Mouse (Mus musculus): ENCODE measurements around the gene Gm20683. TPM values are rescaled to one million over a fixed set of nuclear protein-coding genes. Genes with fewer than 3 reads are reported as not detected.

Gm20683 gene
- polyA plus RNA-seq, 1 experiment, result 42.9 TPM

DNA sequence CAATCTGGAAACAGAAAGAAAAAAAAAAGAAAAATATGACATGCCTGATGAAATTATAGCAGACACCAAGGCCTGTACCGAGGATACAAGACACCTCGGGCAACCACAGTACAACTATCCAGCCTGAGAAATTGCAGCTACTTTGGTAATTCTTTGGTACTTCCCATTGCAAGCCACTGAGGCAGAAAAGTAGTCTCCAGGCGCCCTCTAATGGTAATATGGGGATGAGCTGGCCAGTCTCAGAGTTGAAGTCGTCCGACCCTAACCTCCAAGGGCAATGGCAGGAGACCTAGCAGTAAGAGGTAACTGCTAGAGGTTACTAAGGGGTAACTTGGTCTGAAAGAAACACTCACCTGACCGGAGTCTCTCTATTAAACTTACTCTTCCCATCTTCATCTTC lies 40.5 kb downstream of the Gm20683 start:
- Histone ChIP-seq H3K4me3 (replicated peaks; ENCODE audit: insufficient read depth, low read depth, low read length) (no peak overlapping the region), H3K27ac (ENCODE audit: insufficient read depth, low read length) (no peak overlapping the region), H3K4me1 (ENCODE audit: control insufficient read depth, insufficient read depth, low read length) (no peaks in the 10 kb centered on the region), H3K27me3 (ENCODE audit: control insufficient read depth, insufficient read depth, low read length) (no peaks in the 10 kb centered on the region)
- no peak for TF ChIP-seq POLR2A (IDR thresholded peaks at IDR 0.05; ENCODE audit: borderline replicate concordance, insufficient read depth, low read length)
- TF ChIP-seq CTCF (IDR thresholded peaks at IDR 0.05; ENCODE audit: borderline replicate concordance, insufficient read depth, low read depth, low read length), result peak; percentile 82
- DNase-seq, result peak; percentile 72 to 77
- 5% methylated on average over 6 of the region's 6 CpGs for WGBS

DNA sequence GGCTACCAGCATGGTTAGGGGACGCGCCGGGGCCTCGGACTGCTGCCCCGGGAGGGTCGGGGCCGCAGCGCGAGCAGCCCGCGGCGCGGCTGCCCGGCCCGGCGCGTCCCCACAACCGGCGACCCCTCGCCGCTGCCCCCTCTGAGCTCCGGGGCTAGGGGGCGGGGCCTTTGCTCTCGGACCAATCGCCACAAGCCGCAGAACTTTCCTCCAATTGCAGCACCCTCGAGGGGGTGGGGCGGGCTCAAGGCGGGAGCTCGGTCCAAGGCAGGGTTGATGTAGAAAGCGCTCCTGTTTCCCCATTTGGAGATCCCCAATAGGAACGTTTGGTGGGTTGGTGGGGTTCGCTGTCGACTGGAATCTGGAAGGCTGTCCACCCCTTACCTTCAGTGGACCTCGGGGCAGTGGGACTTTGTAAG lies 44.6 kb downstream of the Gm20683 start, which contains the start of gene Metrn:
Gene Metrn (minus strand): TSS at position 186 of the 419 bp plus-strand sequence.
- Histone ChIP-seq H3K27me3 (ENCODE audit: control insufficient read depth, insufficient read depth, low read length) (no peaks in the 10 kb centered on the region), H3K27ac (ENCODE audit: insufficient read depth, low read length) (peak within 1 kb of the TSS; percentile 9; the same call in 1 of the 2 replicates), H3K4me1 (ENCODE audit: control insufficient read depth, insufficient read depth, low read length) (peaks cover 8% of the 10 kb centered on the region), H3K4me3 (replicated peaks; ENCODE audit: insufficient read depth, low read depth, low read length) (peak within 1 kb of the TSS; percentile 42)
- no peak for TF ChIP-seq POLR2A (IDR thresholded peaks at IDR 0.05; ENCODE audit: borderline replicate concordance, insufficient read depth, low read length)
- TF ChIP-seq CTCF (IDR thresholded peaks at IDR 0.05; ENCODE audit: borderline replicate concordance, insufficient read depth, low read depth, low read length), result no peak
- under 1% methylated on average over 35 of the region's 35 CpGs for WGBS
- DNase-seq, result peak in 1 of 2 experiments; percentile 70

DNA sequence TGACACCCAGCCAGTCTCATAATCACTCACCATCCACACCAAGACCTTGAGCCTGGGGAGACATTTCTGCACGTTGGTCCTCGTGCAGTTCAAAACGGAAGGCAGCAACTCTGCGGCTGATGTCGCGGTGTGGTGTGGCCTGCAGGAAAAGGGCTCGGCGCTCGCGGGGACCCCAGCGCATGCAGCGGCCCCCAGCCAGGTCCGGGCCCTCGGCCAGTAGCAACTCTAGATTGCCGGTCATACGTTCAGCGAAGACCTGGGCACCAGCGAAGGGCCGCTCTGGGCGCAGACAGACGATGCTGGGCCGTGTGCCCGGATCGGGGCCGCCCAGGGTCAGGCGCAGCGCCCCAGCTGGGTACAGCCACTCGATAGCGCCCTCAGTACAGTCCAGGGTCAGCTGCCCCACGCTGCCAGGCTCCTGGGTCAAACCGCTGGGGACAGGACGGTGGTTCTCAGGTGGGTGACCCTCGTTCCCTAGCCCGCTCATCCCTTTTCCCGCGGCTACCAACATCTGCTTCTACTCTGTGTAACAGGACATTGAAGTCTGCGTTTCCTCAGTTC lies 45.3 kb downstream of the Gm20683 start:
- Histone ChIP-seq H3K4me3 (replicated peaks; ENCODE audit: insufficient read depth, low read depth, low read length) (peak overlapping the region; percentile 42), H3K4me1 (ENCODE audit: control insufficient read depth, insufficient read depth, low read length) (peaks cover 8% of the 10 kb centered on the region), H3K27me3 (ENCODE audit: control insufficient read depth, insufficient read depth, low read length) (no peaks in the 10 kb centered on the region), H3K27ac (ENCODE audit: insufficient read depth, low read length) (peak overlapping the region; percentile 9; the same call in 1 of the 2 replicates)
- no peak for DNase-seq
- WGBS, result 5% methylated on average over 37 of the region's 37 CpGs
- no peak for TF ChIP-seq CTCF (IDR thresholded peaks at IDR 0.05; ENCODE audit: borderline replicate concordance, insufficient read depth, low read depth, low read length)
- TF ChIP-seq POLR2A (IDR thresholded peaks at IDR 0.05; ENCODE audit: borderline replicate concordance, insufficient read depth, low read length), result no peak

DNA sequence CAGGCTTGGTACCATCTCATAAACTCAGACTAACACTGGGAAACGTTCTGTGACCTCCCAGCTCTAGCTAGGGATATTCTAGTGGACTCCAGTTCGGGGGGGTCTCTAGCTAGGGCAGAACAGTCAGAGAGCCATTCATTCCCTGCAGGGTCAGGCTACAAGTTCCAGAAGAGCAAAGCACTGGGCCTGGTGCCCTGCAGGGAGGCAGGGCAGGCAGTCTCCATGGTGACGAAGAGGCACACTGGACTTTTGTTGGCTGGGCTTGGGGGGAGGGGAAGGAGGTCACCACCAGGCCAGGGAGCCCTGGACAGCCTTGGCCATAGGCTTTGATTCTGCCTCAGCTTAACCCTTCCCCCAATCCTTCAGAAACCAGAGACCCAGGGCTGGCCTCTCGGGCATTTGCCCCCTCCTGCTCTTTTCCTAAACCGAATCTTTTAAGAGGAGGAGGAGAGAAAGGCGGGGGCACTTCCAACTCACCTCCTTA lies 45.9 kb downstream of the Gm20683 start, which contains the start of gene AC134908.4:
Gene AC134908.4 (minus strand): TSS at position 51 of the 484 bp plus-strand sequence.
- H3K27me3 ChIP-seq (ENCODE audit: control insufficient read depth, insufficient read depth, low read length), result no peaks in the 10 kb centered on the region
- peaks cover 8% of the 10 kb centered on the region for H3K4me1 ChIP-seq (ENCODE audit: control insufficient read depth, insufficient read depth, low read length)
- peak within 1 kb of the TSS; percentile 56; the same call in 1 of the 2 replicates for H3K27ac ChIP-seq (ENCODE audit: insufficient read depth, low read length)
- peak within 1 kb of the TSS; percentile 42 for H3K4me3 ChIP-seq (replicated peaks; ENCODE audit: insufficient read depth, low read depth, low read length)
- TF ChIP-seq CTCF (IDR thresholded peaks at IDR 0.05; ENCODE audit: borderline replicate concordance, insufficient read depth, low read depth, low read length) (no peak), POLR2A (IDR thresholded peaks at IDR 0.05; ENCODE audit: borderline replicate concordance, insufficient read depth, low read length) (no peak)
- peak in 1 of 2 experiments; percentile 68 for DNase-seq
- WGBS, result 38% methylated on average over 6 of the region's 6 CpGs

DNA sequence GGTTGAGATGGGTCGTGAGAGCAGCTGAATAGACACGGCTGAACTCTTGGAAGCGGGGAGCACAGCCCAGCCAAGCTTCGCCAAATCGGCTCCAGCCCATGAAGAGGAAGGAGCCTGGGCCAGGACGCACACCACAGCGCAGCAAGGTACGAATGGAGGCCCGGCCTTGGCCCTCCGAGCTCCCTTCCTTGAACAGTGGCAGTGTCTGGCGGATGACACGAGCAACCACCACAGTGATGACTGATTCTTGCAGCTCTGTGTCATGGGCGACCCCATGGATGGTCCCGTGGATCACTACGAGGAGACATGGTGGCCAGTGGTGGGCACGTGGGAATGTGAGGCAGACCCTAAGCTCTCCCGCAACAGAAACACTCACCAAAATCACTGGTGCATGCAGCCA lies 46.6 kb downstream of the Gm20683 start:
- TF ChIP-seq CTCF (IDR thresholded peaks at IDR 0.05; ENCODE audit: borderline replicate concordance, insufficient read depth, low read depth, low read length), result no peak
- TF ChIP-seq POLR2A (IDR thresholded peaks at IDR 0.05; ENCODE audit: borderline replicate concordance, insufficient read depth, low read length), result no peak
- Histone ChIP-seq H3K4me1 (ENCODE audit: control insufficient read depth, insufficient read depth, low read length) (peaks cover 8% of the 10 kb centered on the region), H3K27me3 (ENCODE audit: control insufficient read depth, insufficient read depth, low read length) (no peaks in the 10 kb centered on the region), H3K4me3 (replicated peaks; ENCODE audit: insufficient read depth, low read depth, low read length) (no peak overlapping the region), H3K27ac (ENCODE audit: insufficient read depth, low read length) (peak overlapping the region; percentile 56; the same call in 1 of the 2 replicates)
- no peak for DNase-seq
- WGBS, result 45% methylated on average over 17 of the region's 17 CpGs

DNA sequence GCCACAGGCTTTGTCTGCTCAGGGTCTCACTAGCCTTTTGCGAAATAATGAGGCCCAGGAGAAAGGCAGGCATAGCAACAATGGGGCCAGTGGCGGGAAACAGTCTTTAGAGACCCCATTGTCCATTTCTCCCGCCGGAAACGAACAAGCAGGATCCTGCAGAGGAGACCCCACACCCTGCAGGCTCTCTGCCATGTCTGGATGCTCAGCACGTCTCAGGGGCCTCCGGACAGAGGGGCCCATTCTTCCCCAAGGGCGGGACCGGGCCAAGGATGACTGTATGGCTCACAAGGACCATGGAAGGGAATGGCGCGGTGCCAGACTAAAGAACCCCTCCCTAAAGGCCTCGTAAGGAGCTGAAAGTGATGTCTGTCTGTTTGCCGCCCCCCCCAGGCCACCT lies 47.4 kb downstream of the Gm20683 start:
- Histone ChIP-seq H3K4me1 (ENCODE audit: control insufficient read depth, insufficient read depth, low read length) (peaks cover 8% of the 10 kb centered on the region), H3K27ac (ENCODE audit: insufficient read depth, low read length) (no peak overlapping the region), H3K27me3 (ENCODE audit: control insufficient read depth, insufficient read depth, low read length) (no peaks in the 10 kb centered on the region), H3K4me3 (replicated peaks; ENCODE audit: insufficient read depth, low read depth, low read length) (no peak overlapping the region)
- TF ChIP-seq POLR2A (IDR thresholded peaks at IDR 0.05; ENCODE audit: borderline replicate concordance, insufficient read depth, low read length) (no peak), CTCF (IDR thresholded peaks at IDR 0.05; ENCODE audit: borderline replicate concordance, insufficient read depth, low read depth, low read length) (no peak)
- peak in 1 of 2 experiments; percentile 27 for DNase-seq
- WGBS, result 20% methylated on average over 13 of the region's 13 CpGs

DNA sequence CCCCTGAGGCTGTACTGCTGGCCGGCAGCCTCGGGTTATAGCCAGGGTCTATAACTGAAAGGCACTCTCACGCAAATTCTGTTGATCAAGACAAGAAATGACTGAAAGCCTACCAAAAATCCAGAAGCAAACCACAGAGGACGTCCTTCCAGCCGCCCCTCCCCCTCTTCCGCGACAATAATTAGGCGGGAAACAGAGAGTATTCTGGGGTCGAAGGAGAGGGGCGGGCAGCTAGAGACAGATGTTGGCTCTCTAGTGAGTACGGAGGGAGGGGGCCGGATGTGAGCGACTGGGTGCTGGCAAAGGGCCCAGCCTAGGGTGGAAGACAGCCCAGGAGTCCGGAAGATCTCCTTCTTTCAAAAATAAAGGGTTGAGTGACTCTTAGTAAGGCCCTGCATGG lies 48.9 kb downstream of the Gm20683 start, which contains the start of gene Fam173a:
Gene Fam173a (minus strand): TSS at position 287 of the 400 bp plus-strand sequence.
- peak within 1 kb of the TSS; percentile 91 for H3K4me3 ChIP-seq (replicated peaks; ENCODE audit: insufficient read depth, low read depth, low read length)
- H3K4me1 ChIP-seq (ENCODE audit: control insufficient read depth, insufficient read depth, low read length), result peaks cover 8% of the 10 kb centered on the region
- TF ChIP-seq CTCF (IDR thresholded peaks at IDR 0.05; ENCODE audit: borderline replicate concordance, insufficient read depth, low read depth, low read length), result no peak
- no peak for TF ChIP-seq POLR2A (IDR thresholded peaks at IDR 0.05; ENCODE audit: borderline replicate concordance, insufficient read depth, low read length)
- H3K27me3 ChIP-seq (ENCODE audit: control insufficient read depth, insufficient read depth, low read length), result no peaks in the 10 kb centered on the region
- H3K27ac ChIP-seq (ENCODE audit: insufficient read depth, low read length), result peak within 1 kb of the TSS; percentile 95
- DNase-seq, result peak in 1 of 2 experiments; percentile 64
- whole genome bisulfite sequencing, result 0% methylated on average over 14 of the region's 14 CpGs

Data from cerebellum, adult 2 months (tissue).